Mouse (Mus musculus) lung, postnatal 0 days (tissue): ENCODE results near the gene Actn1.
A peak's percentile ranks its signal among the peaks of the same experiment; 100 is the strongest.

Source experiments
- CTCF ChIP-seq: IDR thresholded peaks from 2 replicates; pipeline ENCODE4 v1.5.1; 2016; ENCODE audit warnings: antibody characterized with exemption, mild to moderate bottlenecking
- EP300 ChIP-seq: IDR thresholded peaks from 2 replicates; pipeline ENCODE4 v1.6.1; 2016; ENCODE audit warnings: antibody characterized with exemption, mild to moderate bottlenecking, control low read depth

- TF ChIP-seq EP300: no peak
- TF ChIP-seq CTCF: peak; percentile 39
Observed at GRCm38 (mm10) chr12:80133011-80133545, 127.1 kb downstream of the Actn1 start.
